Mouse (Mus musculus): ENCODE measurements around the gene Scel. TPM values are rescaled to one million over a fixed set of nuclear protein-coding genes. Genes with fewer than 3 reads are reported as not detected.
A peak's percentile ranks its signal among the peaks of the same experiment; 100 is the strongest.

The Scel gene
- polyA plus RNA-seq, 1 experiment from 2014 or later = 1.7 TPM

GRCm38 (mm10) chr14:103548220-103548619, 35.1 kb downstream of the Scel start:
- no peaks in the 10 kb centered on the region for H3K36me3 ChIP-seq
- H3K27ac ChIP-seq = no peak overlapping the region
- ATAC-seq (ENCODE audit: low FRiP score, low read depth) = no peak
- H3K27me3 ChIP-seq = no peaks in the 10 kb centered on the region
- no peak overlapping the region for H3K4me3 ChIP-seq
- no peak overlapping the region for H3K9ac ChIP-seq
- H3K4me1 ChIP-seq = peaks cover 7% of the 10 kb centered on the region; the same call in 1 of the 2 replicates
- WGBS = 83% methylated on average over 6 of the region's 6 CpGs
- H3K4me2 ChIP-seq (replicated peaks) = no peak overlapping the region
- H3K9me3 ChIP-seq = no peaks in the 10 kb centered on the region

GRCm38 (mm10) chr14:103550480-103550879, 37.3 kb downstream of the Scel start:
- WGBS = 16% methylated on average over 8 of the region's 8 CpGs
- Histone ChIP-seq H3K4me1 (peaks cover 7% of the 10 kb centered on the region; the same call in 1 of the 2 replicates), H3K27ac (no peak overlapping the region)

GRCm38 (mm10) chr14:103550921-103551320, 37.8 kb downstream of the Scel start:
- H3K9me3 ChIP-seq = no peaks in the 10 kb centered on the region
- 80% methylated on average over 10 of the region's 10 CpGs for WGBS
- no peaks in the 10 kb centered on the region for H3K36me3 ChIP-seq
- no peak overlapping the region for H3K27ac ChIP-seq
- H3K9ac ChIP-seq = no peak overlapping the region
- H3K27me3 ChIP-seq = no peaks in the 10 kb centered on the region
- ATAC-seq (ENCODE audit: low FRiP score, low read depth) = no peak
- no peak overlapping the region for H3K4me3 ChIP-seq
- H3K4me1 ChIP-seq = peaks cover 7% of the 10 kb centered on the region; the same call in 1 of the 2 replicates
- no peak overlapping the region for H3K4me2 ChIP-seq (replicated peaks)

More at GRCm38 (mm10) chr14:103550480-103550879, 37.3 kb downstream of the Scel start:
- Histone ChIP-seq H3K4me3 (no peak overlapping the region), H3K27me3 (no peaks in the 10 kb centered on the region), H3K4me2 (replicated peaks) (no peak overlapping the region), H3K9me3 (no peaks in the 10 kb centered on the region), H3K36me3 (no peaks in the 10 kb centered on the region), H3K9ac (no peak overlapping the region)
- peak; percentile 79 for ATAC-seq (ENCODE audit: low FRiP score, low read depth)

GRCm38 (mm10) chr14:103551921-103552320, 38.8 kb downstream of the Scel start:
- Histone ChIP-seq H3K9me3 (no peaks in the 10 kb centered on the region), H3K27me3 (no peaks in the 10 kb centered on the region), H3K36me3 (no peaks in the 10 kb centered on the region), H3K4me3 (no peak overlapping the region), H3K27ac (no peak overlapping the region), H3K4me2 (replicated peaks) (no peak overlapping the region), H3K4me1 (peaks cover 7% of the 10 kb centered on the region; the same call in 1 of the 2 replicates), H3K9ac (no peak overlapping the region)
- 73% methylated on average over 4 of the region's 4 CpGs for WGBS
- no peak for ATAC-seq (ENCODE audit: low FRiP score, low read depth)

GRCm38 (mm10) chr14:103552379-103552778, 39.2 kb downstream of the Scel start:
- H3K36me3 ChIP-seq = no peaks in the 10 kb centered on the region
- no peak overlapping the region for H3K27ac ChIP-seq
- no peak for ATAC-seq (ENCODE audit: low FRiP score, low read depth)
- H3K4me3 ChIP-seq = no peak overlapping the region
- no peaks in the 10 kb centered on the region for H3K9me3 ChIP-seq
- H3K4me1 ChIP-seq = peaks cover 7% of the 10 kb centered on the region; the same call in 1 of the 2 replicates
- H3K9ac ChIP-seq = no peak overlapping the region
- WGBS = 55% methylated on average over 4 of the region's 4 CpGs
- H3K27me3 ChIP-seq = no peaks in the 10 kb centered on the region
- no peak overlapping the region for H3K4me2 ChIP-seq (replicated peaks)

GRCm38 (mm10) chr14:103556609-103557008, 43.5 kb downstream of the Scel start:
- no peaks in the 10 kb centered on the region for H3K27me3 ChIP-seq
- 40% methylated on average over 5 of the region's 5 CpGs for WGBS
- no peak for ATAC-seq (ENCODE audit: low FRiP score, low read depth)
- H3K9ac ChIP-seq = no peak overlapping the region
- H3K4me2 ChIP-seq (replicated peaks) = no peak overlapping the region
- no peak overlapping the region for H3K4me3 ChIP-seq
- peaks cover 7% of the 10 kb centered on the region; the same call in 1 of the 2 replicates for H3K4me1 ChIP-seq
- no peaks in the 10 kb centered on the region for H3K36me3 ChIP-seq
- H3K9me3 ChIP-seq = no peaks in the 10 kb centered on the region
- H3K27ac ChIP-seq = no peak overlapping the region

- no peaks in the 10 kb centered on the region for H3K9me3 ChIP-seq
- H3K36me3 ChIP-seq = no peaks in the 10 kb centered on the region
- H3K9ac ChIP-seq = no peak overlapping the region
- H3K4me3 ChIP-seq = no peak overlapping the region
- WGBS = 48% methylated on average over 8 of the region's 8 CpGs
- H3K4me2 ChIP-seq (replicated peaks) = no peak overlapping the region
- no peaks in the 10 kb centered on the region for H3K4me1 ChIP-seq
- H3K27me3 ChIP-seq = no peaks in the 10 kb centered on the region
- ATAC-seq (ENCODE audit: low FRiP score, low read depth) = no peak
- no peak overlapping the region for H3K27ac ChIP-seq
Measured at GRCm38 (mm10) chr14:103561383-103562096, 48.4 kb downstream of the Scel start.

GRCm38 (mm10) chr14:103567957-103568356, 54.8 kb downstream of the Scel start:
- H3K9me3 ChIP-seq = no peaks in the 10 kb centered on the region
- no peak for ATAC-seq (ENCODE audit: low FRiP score, low read depth)
- no peak overlapping the region for H3K4me3 ChIP-seq
- 56% methylated on average over 1 of the region's 1 CpGs for WGBS
- H3K36me3 ChIP-seq = no peaks in the 10 kb centered on the region
- no peak overlapping the region for H3K4me2 ChIP-seq (replicated peaks)
- no peaks in the 10 kb centered on the region for H3K27me3 ChIP-seq
- no peaks in the 10 kb centered on the region for H3K4me1 ChIP-seq
- no peak overlapping the region for H3K27ac ChIP-seq
- no peak overlapping the region for H3K9ac ChIP-seq

- Histone ChIP-seq H3K4me1 (no peaks in the 10 kb centered on the region), H3K9ac (no peak overlapping the region), H3K4me3 (no peak overlapping the region), H3K9me3 (no peaks in the 10 kb centered on the region), H3K27ac (no peak overlapping the region), H3K36me3 (no peaks in the 10 kb centered on the region), H3K27me3 (no peaks in the 10 kb centered on the region), H3K4me2 (replicated peaks) (no peak overlapping the region)
- WGBS = 75% methylated on average over 2 of the region's 2 CpGs
- ATAC-seq (ENCODE audit: low FRiP score, low read depth) = no peak
Measured at GRCm38 (mm10) chr14:103568433-103568832, 55.3 kb downstream of the Scel start.

- WGBS = 85% methylated on average over 13 of the region's 13 CpGs
- no peak for ATAC-seq (ENCODE audit: low FRiP score, low read depth)
- H3K9ac ChIP-seq = no peak overlapping the region
Measured at GRCm38 (mm10) chr14:103571598-103572320, 58.6 kb downstream of the Scel start.

GRCm38 (mm10) chr14:103575854-103576253, 62.7 kb downstream of the Scel start:
- 77% methylated on average over 7 of the region's 7 CpGs for WGBS
- Histone ChIP-seq H3K27ac (no peak overlapping the region), H3K4me3 (no peak overlapping the region), H3K4me2 (replicated peaks) (no peak overlapping the region), H3K9ac (no peak overlapping the region), H3K9me3 (no peaks in the 10 kb centered on the region), H3K4me1 (no peaks in the 10 kb centered on the region), H3K27me3 (no peaks in the 10 kb centered on the region), H3K36me3 (no peaks in the 10 kb centered on the region)
- ATAC-seq (ENCODE audit: low FRiP score, low read depth) = no peak

More at GRCm38 (mm10) chr14:103571598-103572320, 58.6 kb downstream of the Scel start:
- no peaks in the 10 kb centered on the region for H3K27me3 ChIP-seq
- H3K4me3 ChIP-seq = no peak overlapping the region
- no peaks in the 10 kb centered on the region for H3K36me3 ChIP-seq
- no peaks in the 10 kb centered on the region for H3K9me3 ChIP-seq
- H3K4me2 ChIP-seq (replicated peaks) = no peak overlapping the region
- H3K27ac ChIP-seq = no peak overlapping the region
- no peaks in the 10 kb centered on the region for H3K4me1 ChIP-seq

- Histone ChIP-seq H3K4me2 (replicated peaks) (no peak overlapping the region), H3K9ac (no peak overlapping the region), H3K27ac (no peak overlapping the region), H3K4me3 (no peak overlapping the region), H3K27me3 (no peaks in the 10 kb centered on the region), H3K9me3 (no peaks in the 10 kb centered on the region), H3K36me3 (no peaks in the 10 kb centered on the region), H3K4me1 (0 out of 2 replicates have a peak, but pooled peaks cover 4% of the 10 kb centered on the region)
- ATAC-seq (ENCODE audit: low FRiP score, low read depth) = no peak
Measured at GRCm38 (mm10) chr14:103577011-103577410, 63.9 kb downstream of the Scel start.

All from limb, embryonic 13.5 days (tissue).